Mouse (Mus musculus): Measurements from ENCODE around the gene Fam168a.

GRCm38 (mm10) chr7:100684538-100684937, 21.9 kb upstream of the Fam168a start:
- TF ChIP-seq CTCF (IDR thresholded peaks at IDR 0.05; ENCODE audit: low read depth, low read length): peak; percentile 93
- no peak for TF ChIP-seq GATA2 (IDR thresholded peaks at IDR 0.05; ENCODE audit: borderline replicate concordance, low read depth, low read length)

All from G1E (cell line).